Mouse (Mus musculus) kidney, embryonic 14.5 days (tissue): ENCODE results near the gene Gm867. TPM values are rescaled to one million over a fixed set of nuclear protein-coding genes. Genes with fewer than 3 reads are reported as not detected.
A peak's percentile ranks its signal among the peaks of the same experiment; 100 is the strongest.

Experiments
- ATAC-seq: fragments of 200-750 bp; cut with Nextera tagmentation; 2 replicates; pipeline ENCODE4 v1.8.0; 2017; ENCODE audit warnings: moderate number of reproducible peaks, mild to moderate bottlenecking, moderate TSS enrichment, moderate library complexity; ENCODE audit not compliant: low FRiP score, low TSS enrichment
- H3K27ac ChIP-seq: fragments of 300-500 bp; sonication (generic); 2 replicates; pipeline ENCODE4 v1.5.1; 2014; ENCODE audit warnings: low read depth, mild to moderate bottlenecking, low read length, moderate library complexity, mixed read lengths
- H3K27me3 ChIP-seq: fragments of 300-500 bp; sonication (generic); 2 replicates; pipeline ENCODE4 v1.6.1; 2014; ENCODE audit warnings: mild to moderate bottlenecking, low read length; ENCODE audit not compliant: control insufficient read depth, insufficient read depth
- H3K36me3 ChIP-seq: fragments of 300-500 bp; sonication (generic); 2 replicates; pipeline ENCODE4 v1.6.1; 2014; ENCODE audit warnings: low read length, mixed read lengths; ENCODE audit not compliant: control insufficient read depth, insufficient read depth
- H3K4me1 ChIP-seq: fragments of 300-500 bp; sonication (generic); 2 replicates; pipeline ENCODE4 v1.6.1; 2014; ENCODE audit warnings: low read length, mixed read lengths; ENCODE audit not compliant: control insufficient read depth, insufficient read depth
- H3K4me2 ChIP-seq: fragments of 300-500 bp; sonication (generic); replicated peaks from 2 replicates; pipeline ENCODE4 v1.6.1; 2014; ENCODE audit warnings: low read depth, mild to moderate bottlenecking, low read length
- H3K4me3 ChIP-seq: fragments of 300-500 bp; sonication (generic); 2 replicates; pipeline ENCODE4 v1.5.1; 2014; ENCODE audit warnings: mild to moderate bottlenecking, low read length
- H3K9ac ChIP-seq: fragments of 300-500 bp; sonication (generic); 2 replicates; pipeline ENCODE4 v1.6.1; 2014; ENCODE audit warnings: low read depth, mild to moderate bottlenecking, low read length, moderate library complexity
- H3K9me3 ChIP-seq: fragments of 300-500 bp; sonication (generic); 2 replicates; pipeline ENCODE4 v1.6.1; 2016; ENCODE audit warnings: low read length; ENCODE audit not compliant: control insufficient read depth
- WGBS: fragments of 180-500 bp; shearing (Covaris S2); extraction: QIAGEN DNeasy Blood & Tissue Kit; methylation state at CpG from one replicate; pipeline ENCODE4 v1.1.7; 2014; 5-methylcytosine and 5-hydroxymethylcytosine counted together
- polyA plus RNA-seq: library from polyadenylated mRNA; unstranded; fragments of >200 nt; fragmentation: Nextera tagmentation; extraction: Ambion mirVana; gene quantifications from 2 replicates; pipeline ENCODE4 v1.2.1, GENCODE M21; 2014

Gm867 gene
- polyA plus RNA-seq, 1 experiment from 2014 or later = 0.35 TPM

GRCm38 (mm10) chr10:75894601-75895000, 45.9 kb downstream of the Gm867 start:
- Histone ChIP-seq H3K36me3 (peaks cover 43% of the 10 kb centered on the region), H3K27me3 (no peaks in the 10 kb centered on the region), H3K4me1 (peaks cover 9% of the 10 kb centered on the region), H3K27ac (no peak overlapping the region), H3K4me2 (no peak overlapping the region), H3K9ac (no peak overlapping the region), H3K4me3 (no peak overlapping the region), H3K9me3 (no peaks in the 10 kb centered on the region)
- WGBS = 46% methylated on average over 6 of the region's 6 CpGs
- no peak for ATAC-seq

DNA sequence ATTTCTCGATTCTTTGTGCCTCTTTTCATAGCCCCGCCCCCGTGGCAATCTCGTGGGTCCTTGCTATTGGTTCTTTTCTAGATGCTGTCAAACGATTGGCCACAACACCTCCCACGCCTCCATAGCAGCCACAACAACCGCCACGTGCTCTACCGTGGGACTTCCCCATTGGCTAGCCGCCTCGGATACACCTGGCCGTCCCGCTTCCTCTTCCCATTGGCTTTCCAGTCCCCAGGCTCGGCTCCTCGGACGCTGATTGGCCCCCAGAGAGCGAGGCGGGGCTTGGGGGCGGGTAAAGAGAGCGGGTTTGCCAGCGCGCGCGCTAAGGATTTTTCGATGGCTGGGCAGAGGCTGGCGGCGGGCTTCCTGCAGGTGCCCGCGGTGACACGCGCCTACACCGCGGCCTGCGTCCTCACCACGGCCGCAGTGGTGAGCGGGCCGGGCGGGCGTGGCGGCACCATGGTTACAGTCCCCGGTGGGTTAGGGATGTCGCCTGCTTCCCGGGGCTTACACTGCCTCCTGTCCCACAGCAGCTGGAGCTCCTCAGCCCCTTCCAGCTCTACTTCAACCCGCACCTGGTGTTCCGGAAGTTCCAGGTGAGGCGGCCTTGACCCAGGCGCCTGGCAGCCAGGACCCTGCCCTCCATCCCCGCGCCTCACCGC, 47.3 kb downstream of the Gm867 start, which contains the start of gene Derl3:
Gene Derl3 (plus strand): TSS at position 325 of the 662 bp plus-strand sequence.
- ATAC-seq = peak; percentile 98
- Histone ChIP-seq H3K4me1 (peaks cover 17% of the 10 kb centered on the region), H3K4me3 (peak within 1 kb of the TSS; percentile 47), H3K9ac (peak within 1 kb of the TSS; percentile 46), H3K27ac (no peak within 1 kb of the TSS), H3K4me2 (peak within 1 kb of the TSS; percentile 93), H3K9me3 (no peaks in the 10 kb centered on the region), H3K27me3 (no peaks in the 10 kb centered on the region), H3K36me3 (peaks cover 36% of the 10 kb centered on the region)
- under 1% methylated on average over 47 of the region's 51 CpGs for WGBS

- WGBS = 24% methylated on average over 8 of the region's 8 CpGs
- Histone ChIP-seq H3K4me1 (peaks cover 17% of the 10 kb centered on the region), H3K27me3 (no peaks in the 10 kb centered on the region), H3K4me3 (no peak overlapping the region), H3K36me3 (peaks cover 6% of the 10 kb centered on the region; the same call in 1 of the 2 replicates), H3K27ac (peak overlapping the region; percentile 9; the same call in 1 of the 2 replicates), H3K9ac (no peak overlapping the region), H3K9me3 (no peaks in the 10 kb centered on the region), H3K4me2 (no peak overlapping the region)
- no peak for ATAC-seq
Measured at GRCm38 (mm10) chr10:75889406-75890153, 50.9 kb downstream of the Gm867 start.

Other genes with a start within 250 kb of the Gm867 start
- gene Cabin1, start 176.3 kb downstream of the Gm867 start, polyA plus RNA-seq = 32.3 and 37.7 TPM in 2 replicates
- 75.7 and 90.4 TPM in 2 replicates for gene Ddt, start 167.3 kb downstream of the Gm867 start, polyA plus RNA-seq
- gene Gm20441, start 159.7 kb downstream of the Gm867 start, polyA plus RNA-seq = not detected in 2 replicates
- 29.7 and 43.4 TPM in 2 replicates for gene Gstt3, start 159.3 kb downstream of the Gm867 start, polyA plus RNA-seq
- gene Gstt1, start 142.1 kb downstream of the Gm867 start, polyA plus RNA-seq = 10.6 and 12.1 TPM in 2 replicates
- gene Gstt4, start 118.1 kb downstream of the Gm867 start, polyA plus RNA-seq = not detected in 2 replicates
- 28.2 and 29.1 TPM in 2 replicates for gene Gstt2, start 103.2 kb downstream of the Gm867 start, polyA plus RNA-seq
- gene Mif, start 80.4 kb downstream of the Gm867 start, polyA plus RNA-seq = 2,350 and 2,543 TPM in 2 replicates
- gene Derl3, start 47.3 kb downstream of the Gm867 start, polyA plus RNA-seq = 3.2 and 4.1 TPM in 2 replicates
- 176 and 238 TPM in 2 replicates for gene Smarcb1, start 19.1 kb downstream of the Gm867 start, polyA plus RNA-seq
- 94.4 and 99.4 TPM in 2 replicates for gene Chchd10, start 7.5 kb downstream of the Gm867 start, polyA plus RNA-seq
- gene Mmp11, start 4.2 kb downstream of the Gm867 start, polyA plus RNA-seq = 43.7 and 53.9 TPM in 2 replicates
- 1.1 and 1.4 TPM in 2 replicates for gene Vpreb3, start 2.4 kb upstream of the Gm867 start, polyA plus RNA-seq
- gene Gm5134, start 13.8 kb upstream of the Gm867 start, polyA plus RNA-seq = not detected in 2 replicates
- 16.7 and 24.9 TPM in 2 replicates for gene Zfp280b, start 92.0 kb upstream of the Gm867 start, polyA plus RNA-seq
- 0.30 TPM in 1 of 2 replicates, not detected in the other for gene Slc5a4b, start 170.3 kb upstream of the Gm867 start, polyA plus RNA-seq
- not detected in 2 replicates for gene Slc5a4a, start 206.8 kb upstream of the Gm867 start, polyA plus RNA-seq